Mouse (Mus musculus): ENCODE measurements around the gene Oasl1.

- TF ChIP-seq POLR2A (IDR thresholded peaks at IDR 0.05; ENCODE audit: borderline replicate concordance, extremely low read depth, low read depth, low read length) (no peak), CTCF (IDR thresholded peaks at IDR 0.05; ENCODE audit: insufficient read depth, low read length) (no peak)
These were observed 3.2 kb downstream of the Oasl1 start for GRCm38 (mm10) chr5:114926153-114926684.

Data from lung, adult 2 months (tissue).